Mouse (Mus musculus) embryonic facial prominence, embryonic 15.5 days (tissue): ENCODE measurements around the gene Decr2. TPM values are rescaled to one million over a fixed set of nuclear protein-coding genes. Genes with fewer than 3 reads are reported as not detected.
A peak's percentile ranks its signal among the peaks of the same experiment; 100 is the strongest.

ENCODE experiments used
- ATAC-seq: fragments of 200-750 bp; cut with Nextera tagmentation; 2 replicates; pipeline ENCODE4 v1.8.0; 2017; ENCODE audit warnings: low read depth, moderate TSS enrichment; ENCODE audit not compliant: insufficient number of reproducible peaks, low FRiP score, low TSS enrichment
- H3K27ac ChIP-seq: fragments of 300-500 bp; sonication (generic); replicated peaks from 2 replicates; pipeline ENCODE4 v1.5.1; 2015; ENCODE audit warnings: mild to moderate bottlenecking, inconsistent platforms
- H3K27me3 ChIP-seq: fragments of 300-500 bp; sonication (generic); 2 replicates; pipeline ENCODE4 v1.6.1; 2015; ENCODE audit warnings: inconsistent platforms
- H3K36me3 ChIP-seq: fragments of 300-500 bp; sonication (generic); 2 replicates; pipeline ENCODE4 v1.6.1; 2015; ENCODE audit warnings: mild to moderate bottlenecking, inconsistent platforms
- H3K4me1 ChIP-seq: fragments of 300-500 bp; sonication (generic); 2 replicates; pipeline ENCODE4 v1.6.1; 2015; ENCODE audit warnings: inconsistent platforms
- H3K4me2 ChIP-seq: fragments of 300-500 bp; sonication (generic); replicated peaks from 2 replicates; pipeline ENCODE4 v1.6.1; 2015; ENCODE audit warnings: mild to moderate bottlenecking, inconsistent platforms
- H3K4me3 ChIP-seq: fragments of 300-500 bp; sonication (generic); replicated peaks from 2 replicates; pipeline ENCODE4 v1.5.1; 2015; ENCODE audit warnings: mild to moderate bottlenecking, inconsistent platforms
- H3K9ac ChIP-seq: fragments of 300-500 bp; sonication (generic); 2 replicates; pipeline ENCODE4 v1.6.1; 2015; ENCODE audit warnings: inconsistent platforms
- H3K9me3 ChIP-seq: fragments of 300-500 bp; sonication (generic); replicated peaks from 2 replicates; pipeline ENCODE4 v1.6.1; 2016; ENCODE audit warnings: inconsistent platforms
- WGBS: fragments of 180-500 bp; shearing (Covaris S2); methylation state at CpG from one replicate; pipeline ENCODE4 v1.1.7; 2015; 5-methylcytosine and 5-hydroxymethylcytosine counted together
- polyA plus RNA-seq: library from polyadenylated mRNA; unstranded; fragments of >200 nt; fragmentation: Nextera tagmentation; extraction: Ambion mirVana; gene quantifications from 2 replicates; pipeline ENCODE4 v1.2.1, GENCODE M21; 2015

Gene Decr2
- polyA plus RNA-seq, 1 experiment from 2014 or later, result 42.6 TPM

DNA sequence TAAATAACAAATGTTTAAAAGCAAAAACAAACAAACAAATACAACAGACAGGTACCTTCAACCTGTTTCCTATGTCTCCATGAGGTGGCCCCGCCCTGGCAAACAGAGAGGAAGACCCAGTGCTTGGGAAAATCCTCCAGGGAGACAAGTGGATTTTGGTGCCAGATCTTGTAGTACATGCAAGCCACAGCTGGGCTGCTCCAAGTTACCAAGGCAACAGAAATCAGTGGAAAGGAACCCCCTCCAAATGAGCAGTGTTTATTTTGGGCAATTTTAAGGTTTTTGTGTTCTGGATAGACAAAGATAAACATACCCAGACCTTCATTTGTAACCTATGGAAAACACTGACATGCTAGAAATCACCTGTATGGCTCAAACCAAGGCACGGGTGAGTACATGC is 11.3 kb downstream of the Decr2 start:
- no peak for ATAC-seq
- Histone ChIP-seq H3K4me3 (no peak overlapping the region), H3K4me2 (no peak overlapping the region), H3K4me1 (no peaks in the 10 kb centered on the region), H3K9ac (no peak overlapping the region), H3K9me3 (no peaks in the 10 kb centered on the region), H3K27me3 (no peaks in the 10 kb centered on the region), H3K36me3 (peaks cover 10% of the 10 kb centered on the region; the same call in 1 of the 2 replicates), H3K27ac (no peak overlapping the region)
- 88% methylated on average over 2 of the region's 2 CpGs for WGBS

DNA sequence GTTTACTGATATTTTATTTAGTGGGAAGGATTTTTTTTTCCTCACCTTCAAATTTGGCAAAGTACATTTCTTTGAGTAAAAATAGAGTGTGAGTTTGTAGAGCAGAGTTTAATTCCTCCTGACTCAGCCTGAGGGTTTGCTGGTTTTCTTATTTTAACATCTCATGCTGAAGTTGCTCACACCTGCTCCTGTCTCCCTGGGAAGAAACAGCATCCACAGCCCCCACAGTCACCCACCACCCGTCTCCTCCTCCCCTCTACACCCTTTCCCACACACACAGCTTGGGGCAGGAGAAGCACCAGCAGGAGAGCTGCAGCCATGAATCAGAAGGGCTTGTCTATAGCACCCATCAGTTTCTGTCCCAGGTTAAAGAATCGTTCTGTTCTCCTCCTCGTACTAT is 14.9 kb downstream of the Decr2 start:
- no peaks in the 10 kb centered on the region for H3K36me3 ChIP-seq
- no peaks in the 10 kb centered on the region for H3K27me3 ChIP-seq
- H3K4me2 ChIP-seq, result no peak overlapping the region
- H3K4me3 ChIP-seq, result no peak overlapping the region
- H3K9me3 ChIP-seq, result no peaks in the 10 kb centered on the region
- no peak overlapping the region for H3K9ac ChIP-seq
- ATAC-seq, result no peak
- WGBS, result 58% methylated on average over 3 of the region's 3 CpGs
- H3K4me1 ChIP-seq, result no peaks in the 10 kb centered on the region; the same call in 1 of the 2 replicates
- H3K27ac ChIP-seq, result no peak overlapping the region

- Histone ChIP-seq H3K36me3 (0 out of 2 replicates have a peak, but pooled peaks cover 2% of the 10 kb centered on the region), H3K9ac (no peak overlapping the region), H3K27ac (no peak overlapping the region), H3K4me1 (peaks cover 37% of the 10 kb centered on the region), H3K4me2 (peak overlapping the region; percentile 96), H3K9me3 (no peaks in the 10 kb centered on the region), H3K27me3 (no peaks in the 10 kb centered on the region), H3K4me3 (peak overlapping the region; percentile 88)
- no peak for ATAC-seq
- WGBS, result 37% methylated on average over 6 of the region's 6 CpGs
Measured at GRCm38 (mm10) chr17:26070136-26070535, 20.0 kb downstream of the Decr2 start.

GRCm38 (mm10) chr17:26068831-26069739 is 21.1 kb downstream of the Decr2 start, which contains the start of gene Rab11fip3:
Gene Rab11fip3, minus strand, starts transcription at chr17:26069555.
- Histone ChIP-seq H3K4me3 (peak within 1 kb of the TSS; percentile 88), H3K27me3 (no peaks in the 10 kb centered on the region), H3K9me3 (no peaks in the 10 kb centered on the region), H3K4me2 (peak within 1 kb of the TSS; percentile 96), H3K27ac (peak within 1 kb of the TSS; percentile 82), H3K4me1 (peaks cover 41% of the 10 kb centered on the region), H3K36me3 (0 out of 2 replicates have a peak, but pooled peaks cover 7% of the 10 kb centered on the region), H3K9ac (peak within 1 kb of the TSS; percentile 85)
- under 1% methylated on average over 94 of the region's 94 CpGs for WGBS
- peak; percentile 91 for ATAC-seq

DNA sequence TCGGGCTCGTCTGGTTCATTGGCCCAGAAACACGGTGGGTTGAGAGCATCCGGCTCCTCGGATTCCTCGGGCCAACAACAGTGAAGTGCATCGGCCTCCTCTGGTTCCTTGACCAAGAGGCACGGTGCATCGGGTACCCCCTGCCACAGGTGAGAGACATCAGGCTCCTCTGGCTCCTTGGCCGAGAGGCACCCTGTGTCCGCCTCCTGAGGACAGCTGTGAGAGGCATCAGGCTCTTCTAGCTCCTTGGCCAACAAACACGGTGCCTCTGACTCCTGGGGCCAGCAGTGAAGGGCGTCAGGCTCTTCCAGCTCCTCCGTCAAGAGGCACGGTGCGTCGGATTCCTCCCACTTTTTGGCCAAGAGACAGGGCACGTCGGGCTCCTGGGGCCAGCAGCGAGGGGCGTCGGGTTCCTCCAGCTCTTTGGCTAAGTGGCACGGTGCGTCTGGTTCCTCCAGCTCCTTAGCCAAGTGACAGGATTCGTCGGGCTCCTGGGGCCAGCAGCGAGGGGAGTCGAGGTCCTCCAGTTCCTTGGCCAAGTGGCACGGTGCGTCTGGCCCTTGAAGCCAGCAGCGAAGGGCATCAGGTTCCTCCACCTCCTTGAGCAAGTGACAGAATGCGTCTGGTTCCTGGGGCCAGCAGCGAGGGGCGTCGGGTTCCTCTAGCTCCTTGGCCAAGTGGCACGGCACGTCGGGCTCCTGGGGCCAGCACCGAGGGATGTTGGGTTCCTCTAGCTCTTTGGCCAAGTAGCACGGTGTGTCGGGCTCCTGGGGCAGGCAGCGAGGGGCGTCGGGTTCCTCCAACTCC is 21.9 kb downstream of the Decr2 start:
- H3K4me1 ChIP-seq, result peaks cover 41% of the 10 kb centered on the region
- peak overlapping the region; percentile 85 for H3K9ac ChIP-seq
- no peak overlapping the region for H3K27ac ChIP-seq
- H3K9me3 ChIP-seq, result no peaks in the 10 kb centered on the region
- peak overlapping the region; percentile 88 for H3K4me3 ChIP-seq
- 0 out of 2 replicates have a peak, but pooled peaks cover 12% of the 10 kb centered on the region for H3K36me3 ChIP-seq
- peak overlapping the region; percentile 96 for H3K4me2 ChIP-seq
- peak; percentile 27; the same call in 1 of the 2 replicates for ATAC-seq
- H3K27me3 ChIP-seq, result no peaks in the 10 kb centered on the region
- WGBS, result 1% methylated on average over 44 of the region's 44 CpGs

GRCm38 (mm10) chr17:26066488-26067020 is 23.6 kb downstream of the Decr2 start:
- H3K27me3 ChIP-seq, result no peaks in the 10 kb centered on the region
- WGBS, result 90% methylated on average over 7 of the region's 7 CpGs
- no peaks in the 10 kb centered on the region for H3K9me3 ChIP-seq
- H3K4me1 ChIP-seq, result peaks cover 41% of the 10 kb centered on the region
- no peak for ATAC-seq
- H3K4me3 ChIP-seq, result peak overlapping the region; percentile 88
- H3K27ac ChIP-seq, result no peak overlapping the region
- H3K9ac ChIP-seq, result no peak overlapping the region
- peak overlapping the region; percentile 96 for H3K4me2 ChIP-seq
- H3K36me3 ChIP-seq, result peaks cover 20% of the 10 kb centered on the region; the same call in 1 of the 2 replicates

DNA sequence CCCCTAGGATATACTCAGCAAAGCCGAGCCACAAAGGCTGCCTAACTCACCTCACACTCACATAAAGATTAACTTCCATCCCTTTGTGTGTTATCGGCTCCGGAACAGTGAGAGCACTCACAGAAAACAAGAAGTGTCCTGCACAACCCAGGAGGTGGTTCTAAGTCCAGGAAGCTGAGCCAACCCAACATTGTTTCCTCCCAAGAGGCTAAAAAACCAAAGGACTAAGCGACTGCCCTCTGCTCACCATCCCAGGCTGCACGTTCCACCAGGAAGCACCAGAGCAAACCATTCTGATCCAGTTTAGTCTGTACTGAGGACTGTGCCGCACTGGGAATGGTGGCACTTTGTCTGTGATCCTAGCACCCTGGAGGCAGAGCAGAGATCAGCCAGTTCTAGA is 25.2 kb downstream of the Decr2 start:
- no peak overlapping the region for H3K4me2 ChIP-seq
- no peak for ATAC-seq
- no peaks in the 10 kb centered on the region for H3K9me3 ChIP-seq
- H3K27me3 ChIP-seq, result no peaks in the 10 kb centered on the region
- no peak overlapping the region for H3K9ac ChIP-seq
- WGBS, result 72% methylated on average over 6 of the region's 6 CpGs
- H3K27ac ChIP-seq, result no peak overlapping the region
- H3K36me3 ChIP-seq, result peaks cover 20% of the 10 kb centered on the region; the same call in 1 of the 2 replicates
- peaks cover 38% of the 10 kb centered on the region for H3K4me1 ChIP-seq
- H3K4me3 ChIP-seq, result no peak overlapping the region

DNA sequence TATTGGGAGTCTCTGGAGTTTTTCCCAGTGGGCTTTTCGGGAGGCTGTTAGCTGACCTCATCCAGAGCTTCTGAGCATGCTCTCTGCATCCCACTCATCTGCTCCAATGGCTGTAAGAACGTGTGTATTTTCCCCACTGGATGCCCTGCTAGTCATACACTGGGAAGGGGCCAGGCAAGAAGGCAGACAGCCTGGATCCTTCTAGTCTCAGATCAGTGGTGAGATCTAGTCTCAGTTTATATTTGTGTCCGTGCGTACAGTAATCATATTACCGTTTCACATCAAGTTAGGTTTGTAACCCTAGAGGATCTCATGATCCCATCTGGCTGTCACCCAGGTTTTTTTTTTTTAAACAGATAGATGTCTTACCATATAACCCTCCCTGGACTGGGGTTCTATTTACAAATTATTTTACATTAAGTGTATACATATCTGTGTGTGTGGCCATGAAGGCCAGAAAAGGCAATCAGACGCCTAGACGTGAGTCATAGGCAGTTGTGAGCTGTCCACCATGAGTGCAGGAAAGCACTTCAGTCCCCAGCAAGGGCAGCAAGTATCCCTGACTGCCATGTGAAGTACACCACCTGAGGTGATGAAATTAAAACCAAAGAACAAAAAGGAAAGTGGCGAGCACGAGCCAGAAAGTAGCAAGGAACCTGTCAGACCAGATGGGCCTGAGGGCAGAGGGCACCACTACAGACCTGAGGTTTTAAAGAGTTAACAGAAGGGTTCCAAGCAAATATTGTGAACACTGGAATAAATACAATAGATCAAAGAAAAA is 32.2 kb downstream of the Decr2 start:
- H3K4me1 ChIP-seq, result no peaks in the 10 kb centered on the region
- no peak overlapping the region for H3K4me3 ChIP-seq
- no peak overlapping the region for H3K4me2 ChIP-seq
- no peak overlapping the region for H3K27ac ChIP-seq
- no peaks in the 10 kb centered on the region for H3K27me3 ChIP-seq
- whole genome bisulfite sequencing, result 61% methylated on average over 9 of the region's 9 CpGs
- no peak overlapping the region for H3K9ac ChIP-seq
- no peaks in the 10 kb centered on the region for H3K9me3 ChIP-seq
- ATAC-seq, result no peak
- peaks cover 16% of the 10 kb centered on the region for H3K36me3 ChIP-seq

DNA sequence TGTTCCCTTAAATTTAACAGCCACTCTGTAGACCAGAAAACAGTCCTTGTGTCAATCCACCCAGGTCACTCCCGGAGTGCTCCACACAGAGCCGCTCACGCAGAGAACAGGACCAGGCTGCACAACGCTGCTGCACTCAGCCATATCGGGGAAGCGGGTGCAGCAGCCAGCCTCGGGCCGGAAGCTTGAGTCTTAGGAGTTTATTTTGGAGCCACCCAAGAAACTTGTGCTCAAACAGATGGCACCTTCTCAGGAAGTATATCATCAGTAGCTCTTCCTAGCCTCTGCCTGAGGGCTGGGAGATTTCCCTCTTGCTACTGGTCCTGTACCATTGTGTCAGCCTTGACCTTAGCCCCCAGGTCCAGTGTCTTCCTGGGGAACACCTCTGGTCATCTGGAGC is 32.9 kb downstream of the Decr2 start:
- no peak for ATAC-seq
- H3K9ac ChIP-seq, result no peak overlapping the region
- no peaks in the 10 kb centered on the region for H3K27me3 ChIP-seq
- H3K27ac ChIP-seq, result no peak overlapping the region
- no peaks in the 10 kb centered on the region for H3K4me1 ChIP-seq
- peaks cover 15% of the 10 kb centered on the region for H3K36me3 ChIP-seq
- H3K4me2 ChIP-seq, result no peak overlapping the region
- 91% methylated on average over 8 of the region's 8 CpGs for WGBS
- H3K9me3 ChIP-seq, result no peaks in the 10 kb centered on the region
- no peak overlapping the region for H3K4me3 ChIP-seq

DNA sequence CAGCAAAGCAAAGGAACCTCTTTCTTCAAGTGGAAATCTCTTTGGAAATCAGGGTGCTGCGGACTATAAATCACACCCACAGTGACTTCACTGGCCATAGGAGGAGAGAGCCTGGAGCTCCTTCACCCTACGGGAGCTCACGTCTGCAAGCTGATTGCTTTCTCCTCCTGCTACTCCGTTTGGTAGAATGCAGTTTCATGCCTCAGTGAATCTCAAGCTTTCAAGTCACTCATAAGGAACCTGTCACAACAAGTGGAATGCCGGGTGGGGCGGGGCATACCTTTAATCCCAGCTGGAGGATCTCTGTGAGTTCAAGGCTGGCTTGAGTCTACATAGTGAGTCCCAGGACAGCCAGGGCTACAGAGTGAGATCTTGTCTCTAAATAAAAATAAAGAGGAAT is 35.0 kb downstream of the Decr2 start:
- H3K36me3 ChIP-seq, result peaks cover 10% of the 10 kb centered on the region; the same call in 1 of the 2 replicates
- 58% methylated on average over 6 of the region's 6 CpGs for WGBS

More for the DNA sequence above, 35.0 kb downstream of the Decr2 start:
- no peaks in the 10 kb centered on the region for H3K9me3 ChIP-seq
- H3K9ac ChIP-seq, result no peak overlapping the region
- H3K4me3 ChIP-seq, result no peak overlapping the region
- ATAC-seq, result no peak
- no peaks in the 10 kb centered on the region for H3K4me1 ChIP-seq
- no peaks in the 10 kb centered on the region for H3K27me3 ChIP-seq
- no peak overlapping the region for H3K4me2 ChIP-seq
- H3K27ac ChIP-seq, result no peak overlapping the region
